Mouse (Mus musculus) midbrain, embryonic 11.5 days (tissue): Measurements from ENCODE around the gene Frmd5. TPM values are rescaled to one million over a fixed set of nuclear protein-coding genes. Genes with fewer than 3 reads are reported as not detected.
"Not testable (repeated sequence)": the region's sequence is repeated elsewhere in the genome, so short reads cannot be mapped to it uniquely, and the experiment has no call there.

Experiments used
- ATAC-seq: fragments of 200-750 bp; cut with Nextera tagmentation; 2 replicates; pipeline ENCODE4 v1.8.0; 2017; ENCODE audit warnings: moderate TSS enrichment, moderate library complexity; ENCODE audit not compliant: low FRiP score
- DNase-seq: peaks from one replicate; pipeline ENCODE4 v3.0.0; 2015; ENCODE audit warnings: low spot score; ENCODE audit errors: missing footprints
- H3K27ac ChIP-seq: fragments of 300-500 bp; sonication (generic); 2 replicates; pipeline ENCODE4 v1.5.1; 2014; ENCODE audit warnings: low read depth, low read length
- H3K27me3 ChIP-seq: fragments of 300-500 bp; sonication (generic); 2 replicates; pipeline ENCODE4 v1.6.1; 2014; ENCODE audit warnings: mild to moderate bottlenecking, low read length, moderate library complexity, mixed read lengths; ENCODE audit not compliant: control insufficient read depth, insufficient read depth
- H3K36me3 ChIP-seq: fragments of 300-500 bp; sonication (generic); 2 replicates; pipeline ENCODE4 v1.6.1; 2014; ENCODE audit warnings: mild to moderate bottlenecking, low read length, moderate library complexity, mixed read lengths; ENCODE audit not compliant: control insufficient read depth, insufficient read depth
- H3K4me1 ChIP-seq: fragments of 300-500 bp; sonication (generic); 2 replicates; pipeline ENCODE4 v1.6.1; 2014; ENCODE audit warnings: low read length; ENCODE audit not compliant: control insufficient read depth, insufficient read depth
- H3K4me2 ChIP-seq: fragments of 300-500 bp; sonication (generic); 2 replicates; pipeline ENCODE4 v1.6.1; 2014; ENCODE audit warnings: mild to moderate bottlenecking, moderate library complexity
- H3K4me3 ChIP-seq: fragments of 300-500 bp; sonication (generic); 2 replicates; pipeline ENCODE4 v1.5.1; 2014; ENCODE audit warnings: low read depth, low read length
- H3K9ac ChIP-seq: fragments of 300-500 bp; sonication (generic); 2 replicates; pipeline ENCODE4 v1.6.1; 2014; ENCODE audit warnings: low read length
- H3K9me3 ChIP-seq: fragments of 300-500 bp; sonication (generic); 2 replicates; pipeline ENCODE4 v1.6.1; 2016; ENCODE audit warnings: low read length; ENCODE audit not compliant: control insufficient read depth
- WGBS: fragments of 180-500 bp; shearing (Covaris S2); extraction: QIAGEN DNeasy Blood & Tissue Kit; methylation state at CpG from one replicate; pipeline ENCODE4 v1.1.7; 2014; 5-methylcytosine and 5-hydroxymethylcytosine counted together
- polyA plus RNA-seq: library from polyadenylated mRNA; unstranded; fragments of >200 nt; fragmentation: Nextera tagmentation; extraction: Ambion mirVana; gene quantifications from 2 replicates; pipeline ENCODE4 v1.2.1, GENCODE M21; 2014

Frmd5 gene
- polyA plus RNA-seq, 1 experiment from 2014 or later, result 12.7 TPM

- Histone ChIP-seq H3K4me1 (peaks cover 8% of the 10 kb centered on the region), H3K4me3 (peak overlapping the region; percentile 52), H3K27ac (no peak overlapping the region), H3K4me2 (peak overlapping the region; percentile 69), H3K9ac (peak overlapping the region; percentile 65), H3K9me3 (no peaks in the 10 kb centered on the region), H3K27me3 (no peaks in the 10 kb centered on the region), H3K36me3 (peaks cover 5% of the 10 kb centered on the region; the same call in 1 of the 2 replicates)
- 91% methylated on average over 2 of the region's 2 CpGs for WGBS
- ATAC-seq (no peak), DNase-seq (peak; percentile 83)
These were observed 298.9 kb downstream of the Frmd5 start for GRCm38 (mm10) chr2:121507951-121508330.

GRCm38 (mm10) chr2:121507173-121507950 is 299.5 kb downstream of the Frmd5 start:
- Histone ChIP-seq H3K27ac (no peak overlapping the region), H3K4me2 (peak overlapping the region; percentile 69), H3K9me3 (no peaks in the 10 kb centered on the region), H3K4me1 (peaks cover 8% of the 10 kb centered on the region), H3K9ac (peak overlapping the region; percentile 65), H3K27me3 (no peaks in the 10 kb centered on the region), H3K4me3 (peak overlapping the region; percentile 52), H3K36me3 (peaks cover 5% of the 10 kb centered on the region; the same call in 1 of the 2 replicates)
- DNase-seq (peak; percentile 84), ATAC-seq (no peak)
- WGBS, result 15% methylated on average over 12 of the region's 12 CpGs

- H3K9me3 ChIP-seq, H3K27me3 ChIP-seq, H3K27ac ChIP-seq, H3K36me3 ChIP-seq, H3K4me1 ChIP-seq: not testable (repeated sequence)
- Histone ChIP-seq H3K9ac (peak within 1 kb of the TSS; percentile 65), H3K4me2 (peak within 1 kb of the TSS; percentile 69), H3K4me3 (peak within 1 kb of the TSS; percentile 52)
- WGBS, result 4% methylated on average over 40 of the region's 42 CpGs
- DNase-seq (peak; percentile 98), ATAC-seq (peak; percentile 94)
These were observed 300.7 kb downstream of the Frmd5 start, which contains the start of the genes Mfap1a and Wdr76 for GRCm38 (mm10) chr2:121505942-121506882. TSS of gene Mfap1a (minus strand) at chr2:121506665. TSS of gene Wdr76 (plus strand) at chr2:121506723.

- not testable (repeated sequence) for H3K9ac ChIP-seq, H3K4me3 ChIP-seq, H3K27me3 ChIP-seq, H3K9me3 ChIP-seq, H3K27ac ChIP-seq, H3K36me3 ChIP-seq, H3K4me1 ChIP-seq, ATAC-seq, H3K4me2 ChIP-seq, DNase-seq
- WGBS, result 100% methylated on average over 1 of the region's 6 CpGs
These were observed 305.3 kb downstream of the Frmd5 start for GRCm38 (mm10) chr2:121501550-121501949.

Other genes starting within 250 kb of the Frmd5 start
- 17.2 and 22.4 TPM in 2 replicates for gene Casc4, start 59.9 kb upstream of the Frmd5 start, polyA plus RNA-seq
- gene Ctdspl2, start 148.9 kb upstream of the Frmd5 start, polyA plus RNA-seq, result 55.4 and 60.3 TPM in 2 replicates
- 0.34 and 0.55 TPM in 2 replicates for gene Mageb3, start 149.0 kb upstream of the Frmd5 start, polyA plus RNA-seq
- gene Eif3j1, start 221.5 kb upstream of the Frmd5 start, polyA plus RNA-seq, result 13.2 and 14.3 TPM in 2 replicates